Mouse (Mus musculus): ENCODE measurements around the gene Prcd. TPM values are rescaled to one million over a fixed set of nuclear protein-coding genes. Genes with fewer than 3 reads are reported as not detected.

The Prcd gene
- total and polyA plus RNA-seq, 2 experiments from 2014 or later = 6.0 TPM; not detected in 1

DNA sequence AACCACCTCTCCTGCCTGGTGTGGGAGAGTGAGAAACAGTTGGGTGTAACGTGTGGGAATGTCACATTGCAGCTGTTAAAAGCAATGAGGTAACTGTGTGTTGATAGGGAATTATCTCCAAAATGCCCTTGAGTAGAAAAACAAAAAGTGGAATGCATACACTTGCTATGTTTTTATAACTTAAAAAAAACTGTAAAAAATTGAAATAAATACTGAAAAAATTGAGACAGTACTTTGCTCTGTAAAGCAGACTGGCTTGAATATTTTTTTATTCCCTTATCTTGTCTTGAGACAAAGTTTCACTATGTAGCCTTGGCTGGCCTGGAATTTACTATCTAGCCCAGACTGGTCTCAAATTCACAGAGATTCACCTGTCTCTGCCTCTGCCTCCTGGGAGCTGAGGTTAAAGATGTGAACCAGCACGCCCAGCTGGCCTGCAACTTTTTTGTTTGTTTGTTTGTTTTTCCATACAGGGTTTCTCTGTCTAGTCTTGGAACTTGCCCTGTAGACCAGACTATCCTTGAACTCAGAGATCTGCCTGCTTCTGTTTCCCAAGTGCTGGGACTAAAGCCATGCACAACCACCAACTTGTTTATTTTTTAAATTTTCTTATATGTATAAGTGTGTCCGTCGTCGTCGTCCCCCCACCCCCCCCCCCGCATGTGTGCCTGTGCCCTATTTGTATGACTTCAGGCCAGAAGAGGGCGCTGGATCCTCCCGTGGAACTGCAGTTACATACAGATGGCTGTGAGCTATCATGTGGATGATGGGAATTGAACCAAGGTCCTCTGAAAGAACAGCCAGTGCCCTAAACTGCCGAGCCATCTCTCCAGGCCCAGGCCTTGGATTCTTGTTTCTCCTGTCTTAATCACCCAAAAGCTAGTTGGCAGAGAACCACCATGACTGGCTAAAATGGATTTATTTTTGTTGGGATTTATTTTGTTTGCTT lies 26.0 kb upstream of the Prcd start:
- Histone ChIP-seq H3K9ac (replicated peaks; ENCODE audit: low read length, poor library complexity, severe bottlenecking) (no peak overlapping the region), H3K27ac (ENCODE audit: low read depth, low read length) (no peak overlapping the region), H3K9me3 (ENCODE audit: low read length) (no peaks in the 10 kb centered on the region), H3K4me1 (ENCODE audit: insufficient read depth, low read length) (no peaks in the 10 kb centered on the region), H3K36me3 (ENCODE audit: insufficient read depth, low read length) (no peaks in the 10 kb centered on the region), H3K4me2 (ENCODE audit: low read depth, low read length, poor library complexity, severe bottlenecking) (no peak overlapping the region), H3K27me3 (ENCODE audit: insufficient read depth, low read length) (0 out of 2 replicates have a peak, but pooled peaks cover 16% of the 10 kb centered on the region), H3K4me3 (ENCODE audit: low read depth, low read length) (no peak overlapping the region)
- peak; percentile 51 for TF ChIP-seq CTCF (IDR thresholded peaks at IDR 0.05)
- 42% methylated on average over 10 of the region's 10 CpGs for WGBS
- ATAC-seq (ENCODE audit: low FRiP score) (no peak), DNase-seq (ENCODE audit: low spot score) (peak; percentile 31)

DNA sequence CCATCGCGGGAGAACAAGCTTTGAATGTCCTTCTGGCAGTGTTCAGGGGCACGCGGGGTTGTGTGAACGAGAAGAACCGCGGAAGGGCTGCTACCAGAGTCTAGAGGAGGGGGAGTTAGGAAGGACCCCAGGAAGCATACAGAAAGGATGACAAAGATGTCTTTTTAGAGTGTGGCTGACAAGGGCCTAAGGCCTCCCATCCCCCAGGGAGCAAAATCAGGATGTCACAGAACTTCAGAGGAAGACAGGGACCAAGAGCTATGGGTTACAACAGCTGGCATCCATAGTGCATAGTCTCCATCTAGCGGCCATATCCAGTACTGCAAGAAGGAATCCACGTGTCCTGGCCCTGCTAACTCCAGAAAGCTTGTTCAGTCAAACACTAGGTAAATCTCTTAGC lies 24.6 kb upstream of the Prcd start:
- Histone ChIP-seq H3K36me3 (ENCODE audit: insufficient read depth, low read length) (no peaks in the 10 kb centered on the region), H3K4me2 (ENCODE audit: low read depth, low read length, poor library complexity, severe bottlenecking) (no peak overlapping the region), H3K4me3 (ENCODE audit: low read depth, low read length) (no peak overlapping the region), H3K9me3 (ENCODE audit: low read length) (no peaks in the 10 kb centered on the region), H3K4me1 (ENCODE audit: insufficient read depth, low read length) (no peaks in the 10 kb centered on the region), H3K9ac (replicated peaks; ENCODE audit: low read length, poor library complexity, severe bottlenecking) (no peak overlapping the region), H3K27me3 (ENCODE audit: insufficient read depth, low read length) (0 out of 2 replicates have a peak, but pooled peaks cover 16% of the 10 kb centered on the region), H3K27ac (ENCODE audit: low read depth, low read length) (no peak overlapping the region)
- DNase-seq (ENCODE audit: low spot score) = peak; percentile 94
- peak; percentile 41 for ATAC-seq (ENCODE audit: low FRiP score)
- WGBS = 56% methylated on average over 9 of the region's 9 CpGs
- TF ChIP-seq CTCF (IDR thresholded peaks at IDR 0.05) = peak; percentile 99

DNA sequence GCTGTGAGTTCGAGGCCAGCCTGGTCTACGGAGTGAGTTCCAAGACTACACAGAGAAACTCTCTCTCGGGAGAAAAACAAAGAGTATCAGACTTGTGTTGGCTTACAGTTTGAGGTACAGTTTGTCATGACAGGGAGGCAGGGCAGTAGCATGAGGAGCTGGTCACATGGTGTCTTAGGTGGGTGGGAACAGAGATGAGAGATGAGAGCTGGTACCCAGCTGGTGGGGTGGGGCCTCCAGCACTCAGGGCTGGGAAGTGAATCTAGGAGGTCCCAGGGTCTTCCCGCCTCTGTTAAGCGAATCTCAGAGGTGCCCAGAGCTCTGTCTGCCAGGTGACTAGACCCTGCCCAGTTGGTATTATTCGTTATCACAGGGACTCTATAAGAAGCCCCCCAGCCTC lies 23.9 kb upstream of the Prcd start:
- Histone ChIP-seq H3K27ac (ENCODE audit: low read depth, low read length) (no peak overlapping the region), H3K4me3 (ENCODE audit: low read depth, low read length) (no peak overlapping the region), H3K4me1 (ENCODE audit: insufficient read depth, low read length) (no peaks in the 10 kb centered on the region), H3K9ac (replicated peaks; ENCODE audit: low read length, poor library complexity, severe bottlenecking) (no peak overlapping the region), H3K36me3 (ENCODE audit: insufficient read depth, low read length) (no peaks in the 10 kb centered on the region), H3K9me3 (ENCODE audit: low read length) (no peaks in the 10 kb centered on the region), H3K27me3 (ENCODE audit: insufficient read depth, low read length) (0 out of 2 replicates have a peak, but pooled peaks cover 10% of the 10 kb centered on the region), H3K4me2 (ENCODE audit: low read depth, low read length, poor library complexity, severe bottlenecking) (no peak overlapping the region)
- 91% methylated on average over 6 of the region's 6 CpGs for WGBS
- TF ChIP-seq CTCF (IDR thresholded peaks at IDR 0.05) = no peak
- no peak for DNase-seq (ENCODE audit: low spot score)
- ATAC-seq (ENCODE audit: low FRiP score) = no peak

DNA sequence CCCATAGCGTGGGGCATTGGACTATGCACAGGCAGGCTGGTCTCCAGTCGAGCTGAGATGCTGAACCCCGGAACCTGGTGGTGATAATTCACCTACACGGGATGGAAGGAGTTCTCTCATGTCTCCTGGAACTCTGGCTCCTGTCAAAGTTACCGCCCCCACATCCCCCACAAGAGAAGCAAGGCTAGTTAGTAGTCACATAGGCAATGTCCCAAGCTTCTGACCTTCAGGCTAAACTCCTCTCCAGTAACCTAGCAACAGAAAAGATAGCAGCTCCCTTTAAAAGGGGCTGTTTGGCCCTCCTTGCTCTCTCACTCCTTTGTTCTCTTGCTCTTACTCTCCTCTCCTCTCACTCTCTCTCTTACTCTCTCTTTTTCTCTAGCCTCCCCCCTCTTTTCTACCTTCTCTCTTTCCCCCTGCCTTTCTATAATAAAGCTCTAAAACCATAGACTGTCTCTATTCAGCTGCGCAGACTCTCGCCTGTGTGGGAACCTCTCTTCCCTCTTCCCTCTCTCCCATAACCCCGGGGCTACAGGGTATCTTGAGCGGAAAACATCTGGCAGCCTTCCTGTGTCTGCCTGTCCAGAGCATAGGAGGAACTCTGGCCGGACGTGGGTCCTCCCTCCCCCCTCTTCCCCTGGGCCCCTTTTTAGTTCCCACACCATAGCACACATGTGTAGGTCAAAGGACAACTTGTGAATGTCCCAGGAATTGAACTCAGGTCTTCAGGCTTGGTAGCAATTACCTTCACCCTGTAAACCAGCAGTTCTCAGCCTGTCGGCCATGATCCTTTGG lies 23.0 kb upstream of the Prcd start:
- TF ChIP-seq CTCF (IDR thresholded peaks at IDR 0.05) = no peak
- Histone ChIP-seq H3K27me3 (ENCODE audit: insufficient read depth, low read length) (0 out of 2 replicates have a peak, but pooled peaks cover 3% of the 10 kb centered on the region), H3K4me2 (ENCODE audit: low read depth, low read length, poor library complexity, severe bottlenecking) (no peak overlapping the region), H3K4me1 (ENCODE audit: insufficient read depth, low read length) (no peaks in the 10 kb centered on the region), H3K4me3 (ENCODE audit: low read depth, low read length) (no peak overlapping the region), H3K36me3 (ENCODE audit: insufficient read depth, low read length) (no peaks in the 10 kb centered on the region), H3K9me3 (ENCODE audit: low read length) (no peaks in the 10 kb centered on the region), H3K9ac (replicated peaks; ENCODE audit: low read length, poor library complexity, severe bottlenecking) (no peak overlapping the region), H3K27ac (ENCODE audit: low read depth, low read length) (no peak overlapping the region)
- ATAC-seq (ENCODE audit: low FRiP score) (no peak), DNase-seq (ENCODE audit: low spot score) (no peak)
- WGBS = 60% methylated on average over 12 of the region's 12 CpGs

DNA sequence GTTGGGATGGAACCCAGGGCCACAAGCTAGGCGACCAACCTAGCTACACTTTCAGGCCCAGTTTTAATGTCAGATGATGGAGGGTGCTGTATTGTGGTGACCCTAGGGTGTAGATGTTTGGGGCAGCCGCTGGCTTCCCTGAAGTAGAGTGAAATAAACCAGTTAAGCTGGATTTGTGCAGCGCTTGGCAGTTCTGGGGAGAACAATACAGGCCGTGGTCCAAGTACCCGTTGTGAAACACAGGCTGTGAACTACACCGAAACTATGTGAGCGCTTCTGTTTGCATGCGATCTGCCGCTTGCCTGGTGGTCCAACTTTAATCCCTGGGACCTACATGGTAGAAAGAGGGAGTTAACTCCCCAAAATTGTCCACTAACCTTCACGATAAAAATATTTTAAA lies 20.4 kb upstream of the Prcd start:
- no peak for ATAC-seq (ENCODE audit: low FRiP score)
- DNase-seq (ENCODE audit: low spot score) = no peak
- 55% methylated on average over 10 of the region's 10 CpGs for WGBS
- no peak overlapping the region for H3K27ac ChIP-seq (ENCODE audit: low read depth, low read length)
- no peaks in the 10 kb centered on the region for H3K27me3 ChIP-seq (ENCODE audit: insufficient read depth, low read length)
- TF ChIP-seq CTCF (IDR thresholded peaks at IDR 0.05) = no peak
- H3K9me3 ChIP-seq (ENCODE audit: low read length) = no peaks in the 10 kb centered on the region
- no peak overlapping the region for H3K4me3 ChIP-seq (ENCODE audit: low read depth, low read length)
- H3K4me2 ChIP-seq (ENCODE audit: low read depth, low read length, poor library complexity, severe bottlenecking) = no peak overlapping the region
- no peaks in the 10 kb centered on the region for H3K4me1 ChIP-seq (ENCODE audit: insufficient read depth, low read length)
- no peaks in the 10 kb centered on the region for H3K36me3 ChIP-seq (ENCODE audit: insufficient read depth, low read length)
- no peak overlapping the region for H3K9ac ChIP-seq (replicated peaks; ENCODE audit: low read length, poor library complexity, severe bottlenecking)
